Mouse (Mus musculus): Measurements from ENCODE around the gene Olfr1437.
"Not testable (repeated sequence)": the region's sequence is repeated elsewhere in the genome, so short reads cannot be mapped to it uniquely, and the experiment has no call there.

Gene Olfr1437

GRCm38 (mm10) chr19:12325001-12325400 lies at the start of gene Olfr1437:
Gene Olfr1437, minus strand, starts transcription at chr19:12325101.
- CTCF ChIA-PET, result no interaction called here

DNA sequence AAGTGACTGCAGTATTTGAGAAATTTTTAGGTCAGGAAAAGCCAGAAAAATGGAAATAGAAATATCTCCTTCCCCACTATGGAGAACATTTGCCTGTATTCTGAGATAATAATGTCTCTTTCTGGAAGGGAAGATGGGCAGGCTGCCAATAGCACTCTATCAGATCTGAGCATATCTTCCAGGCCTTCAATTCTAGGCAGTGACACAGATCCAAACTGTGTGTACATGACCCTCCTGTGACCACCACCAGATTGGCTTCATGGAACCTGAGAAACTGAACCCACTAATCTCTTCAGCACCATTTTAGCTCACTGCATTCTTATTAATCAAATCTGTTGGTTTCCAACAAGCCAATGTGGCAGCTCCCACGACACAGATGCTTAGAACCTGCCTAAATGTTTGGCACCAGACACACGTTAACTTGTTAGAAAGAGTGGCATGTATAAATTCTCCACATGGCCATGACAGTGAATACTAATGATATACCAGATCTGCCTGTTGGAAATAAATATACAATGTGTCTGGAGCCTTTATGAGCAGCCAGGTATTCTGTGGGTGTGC lies 49.6 kb upstream of the Olfr1437 start:
- CTCF ChIA-PET, result no interaction called here

DNA sequence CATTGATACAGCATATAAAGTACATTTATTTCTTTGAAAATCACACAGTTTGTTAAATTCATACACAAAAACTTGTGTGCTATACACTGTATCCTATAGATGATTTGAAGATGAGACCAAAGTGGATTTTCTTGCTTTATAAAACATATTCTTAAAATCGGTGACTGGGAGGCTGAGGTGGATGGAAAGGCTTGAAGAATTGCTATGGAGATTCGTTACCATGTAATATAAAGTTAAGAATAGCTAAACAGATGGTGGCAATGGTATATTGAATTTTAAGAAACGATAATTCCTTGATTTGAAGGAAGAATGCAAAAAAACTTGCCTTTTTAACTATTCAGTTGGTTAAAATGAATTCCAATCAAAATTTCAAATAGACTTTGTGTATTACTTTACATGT lies 48.1 kb upstream of the Olfr1437 start:
- CTCF ChIA-PET, result no interaction called here

GRCm38 (mm10) chr19:12335810-12336209 lies 10.9 kb upstream of the Olfr1437 start, which contains the start of gene Olfr1438-ps1:
Gene Olfr1438-ps1, minus strand, starts transcription at chr19:12335910.
- CTCF ChIA-PET, result no interaction called here

GRCm38 (mm10) chr19:12299030-12299429 lies 25.9 kb downstream of the Olfr1437 start, which contains the start of gene Olfr1436:
Gene Olfr1436, minus strand, starts transcription at chr19:12299130.
- CTCF ChIA-PET, result not testable (repeated sequence)

DNA sequence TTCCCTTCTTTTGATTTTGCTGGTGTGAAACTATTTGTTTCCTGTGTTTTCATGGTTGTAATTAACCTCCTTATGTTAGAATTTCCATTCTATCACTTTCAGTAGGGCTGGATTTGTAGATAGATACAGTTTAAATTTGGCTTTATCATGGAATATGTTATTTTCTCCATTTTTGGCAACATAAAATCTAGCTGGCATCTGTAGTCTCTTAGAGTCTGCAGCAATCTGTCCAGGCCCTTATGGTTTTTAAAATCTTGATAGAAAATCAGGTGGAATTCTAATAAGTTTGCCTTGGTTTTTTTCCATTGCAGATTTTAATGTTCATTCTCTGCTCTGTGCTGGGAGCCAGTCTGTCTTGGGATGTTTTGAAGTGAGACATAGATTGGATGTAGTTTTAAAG lies 31.9 kb downstream of the Olfr1437 start:
- CTCF ChIA-PET, result no interaction called here

DNA sequence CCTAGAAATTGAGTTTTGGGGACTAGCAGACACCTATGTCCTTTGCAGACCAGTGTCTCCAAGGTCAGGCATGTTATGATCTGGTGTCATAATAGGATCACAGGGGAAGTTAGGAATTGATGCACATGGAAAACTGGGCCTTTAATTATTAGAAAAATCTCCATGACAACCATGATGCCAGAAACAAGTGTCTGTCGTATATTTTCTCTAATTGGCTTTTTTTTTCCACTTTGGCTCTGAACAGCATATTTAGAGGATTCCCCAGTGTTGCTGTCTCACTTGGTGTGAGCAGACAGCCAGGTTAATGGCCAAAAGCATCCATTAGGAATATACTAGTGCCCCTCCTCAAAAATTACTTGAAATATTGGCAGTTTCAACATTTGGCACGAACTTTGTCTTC lies 45.3 kb downstream of the Olfr1437 start, which contains the start of gene Olfr1434:
TSS of gene Olfr1434 (plus strand) at position 301 of the 400 bp plus-strand sequence.
- CTCF ChIA-PET, result no interaction called here
